ENCODE assay signal across 9 mouse cellular contexts in genomic region chr7:139369501-139370088, GRCm38 (mm10). TPM values are rescaled to one million over a fixed set of nuclear protein-coding genes. Genes with fewer than 3 reads are reported as not detected.
DNase-seq lines count a peak whose midpoint lies in the region; ATAC-seq and TF ChIP-seq lines count a peak whose summit lies in the region.
"Had no signal": no experiment of that assay in that cellular context is flagged by ENCODE, and none has a peak within 500 bp of the region (broad histone marks: within the 10 kb centered on the region; RNA-seq: fewer than 3 reads in every experiment).

No protein-coding gene starts in this region.

- no peak for TF ChIP-seq CTCF in stomach, postnatal 0 days (IDR thresholded peaks at IDR 0.05; ENCODE audit: low read depth)

- no peak overlapping the region; the same call in 1 of the 2 replicates for H3K9ac ChIP-seq in lung, embryonic 16.5 days (ENCODE audit: low read length)
- no peak overlapping the region for H3K9ac ChIP-seq in heart, embryonic 15.5 days
- H3K9ac ChIP-seq in kidney, embryonic 16.5 days (replicated peaks; ENCODE audit: low read length), result no peak overlapping the region
- no peak overlapping the region for H3K9ac ChIP-seq in stomach, postnatal 0 days (ENCODE audit: low read length)
- H3K9ac ChIP-seq: forebrain, embryonic 13.5 days had no signal

- H3K9me3 ChIP-seq in lung, embryonic 16.5 days (ENCODE audit: control insufficient read depth, low read length), result no peaks in the 10 kb centered on the region
- no peaks in the 10 kb centered on the region for H3K9me3 ChIP-seq in heart, embryonic 15.5 days (replicated peaks)
- no peaks in the 10 kb centered on the region for H3K9me3 ChIP-seq in kidney, embryonic 16.5 days (ENCODE audit: low read length)
- H3K9me3 ChIP-seq in stomach, postnatal 0 days (ENCODE audit: control insufficient read depth, low read length), result no peaks in the 10 kb centered on the region
- H3K9me3 ChIP-seq: forebrain, embryonic 13.5 days had no signal

- H3K4me2 ChIP-seq in lung, embryonic 16.5 days (ENCODE audit: low read depth, low read length), result no peak overlapping the region
- no peak overlapping the region for H3K4me2 ChIP-seq in heart, embryonic 15.5 days
- no peak overlapping the region for H3K4me2 ChIP-seq in kidney, embryonic 16.5 days (replicated peaks; ENCODE audit: low read depth, low read length)
- no peak overlapping the region for H3K4me2 ChIP-seq in stomach, postnatal 0 days (replicated peaks; ENCODE audit: low read depth)
- H3K4me2 ChIP-seq: forebrain, embryonic 13.5 days had no signal

- no peak for ATAC-seq in lung, embryonic 16.5 days (ENCODE audit: low read depth)
- no peak for ATAC-seq in heart, embryonic 15.5 days (replicated peaks; ENCODE audit: insufficient number of reproducible peaks, insufficient read depth, low FRiP score, low read depth)
- ATAC-seq in kidney, embryonic 16.5 days (ENCODE audit: low FRiP score, low TSS enrichment), result no peak
- ATAC-seq in stomach, postnatal 0 days (ENCODE audit: low FRiP score, low TSS enrichment), result no peak
- ATAC-seq: forebrain, embryonic 13.5 days had no signal

- H3K36me3 ChIP-seq in lung, embryonic 16.5 days (ENCODE audit: control insufficient read depth, insufficient read depth, low read length), result no peaks in the 10 kb centered on the region
- no peaks in the 10 kb centered on the region for H3K36me3 ChIP-seq in heart, embryonic 15.5 days
- no peaks in the 10 kb centered on the region for H3K36me3 ChIP-seq in kidney, embryonic 16.5 days (ENCODE audit: insufficient read depth, low read length)
- no peaks in the 10 kb centered on the region for H3K36me3 ChIP-seq in stomach, postnatal 0 days (ENCODE audit: control insufficient read depth, insufficient read depth, low read length)

- H3K27me3 ChIP-seq in lung, embryonic 16.5 days (ENCODE audit: control insufficient read depth, insufficient read depth, low read depth, low read length), result no peaks in the 10 kb centered on the region
- no peaks in the 10 kb centered on the region for H3K27me3 ChIP-seq in heart, embryonic 15.5 days
- no peaks in the 10 kb centered on the region for H3K27me3 ChIP-seq in kidney, embryonic 16.5 days (ENCODE audit: insufficient read depth, low read length)
- H3K27me3 ChIP-seq in stomach, postnatal 0 days (ENCODE audit: control insufficient read depth, insufficient read depth, low read length), result no peaks in the 10 kb centered on the region

- peak overlapping the region; percentile 91 for H3K27ac ChIP-seq in lung, embryonic 16.5 days (ENCODE audit: low read length)
- peak overlapping the region; percentile 94 for H3K27ac ChIP-seq in heart, embryonic 15.5 days
- H3K27ac ChIP-seq in kidney, embryonic 16.5 days (ENCODE audit: low read length), result peak overlapping the region; percentile 83; the same call in 1 of the 2 replicates
- peak overlapping the region; percentile 89 for H3K27ac ChIP-seq in stomach, postnatal 0 days (replicated peaks)

- DNase-seq in lung, postnatal 4 days, result no peak
- DNase-seq in stomach, postnatal 0 days (ENCODE audit: low spot score), result no peak
- DNase-seq in layer of hippocampus, adult 18-20 months (ENCODE audit: low spot score in 2 of 2), result no peak
- no peak for DNase-seq in cerebellum, postnatal 10 days
- DNase-seq: right cerebral cortex, postnatal 14 days had no signal

- no peak for TF ChIP-seq EP300 in stomach, postnatal 0 days (optimal IDR thresholded peaks at IDR 0.05)

- 70% methylated on average over 6 of the region's 6 CpGs for WGBS in lung, embryonic 16.5 days
- WGBS in heart, embryonic 15.5 days, result 56% methylated on average over 6 of the region's 6 CpGs
- 81% methylated on average over 6 of the region's 6 CpGs for WGBS in kidney, embryonic 16.5 days
- 85% methylated on average over 6 of the region's 6 CpGs for WGBS in stomach, postnatal 0 days

- peaks cover 48% of the 10 kb centered on the region for H3K4me1 ChIP-seq in lung, embryonic 16.5 days (replicated peaks; ENCODE audit: control insufficient read depth, insufficient read depth, low read length)
- H3K4me1 ChIP-seq in heart, embryonic 15.5 days (replicated peaks), result peaks cover 61% of the 10 kb centered on the region
- peaks cover 24% of the 10 kb centered on the region for H3K4me1 ChIP-seq in kidney, embryonic 16.5 days (ENCODE audit: insufficient read depth, low read length)
- peaks cover 26% of the 10 kb centered on the region for H3K4me1 ChIP-seq in stomach, postnatal 0 days (replicated peaks; ENCODE audit: control insufficient read depth, insufficient read depth)

- H3K4me3 ChIP-seq in lung, embryonic 16.5 days (ENCODE audit: low read length), result no peak overlapping the region
- no peak overlapping the region for H3K4me3 ChIP-seq in heart, embryonic 15.5 days
- H3K4me3 ChIP-seq in kidney, embryonic 16.5 days (ENCODE audit: low read length), result no peak overlapping the region
- H3K4me3 ChIP-seq in stomach, postnatal 0 days (ENCODE audit: low read depth, low read length), result no peak overlapping the region
- H3K4me3 ChIP-seq: forebrain, embryonic 13.5 days had no signal

RNA-seq across cellular contexts. Expression of gene Inpp5a, which starts 19.3 kb away (rescaled TPM):
- 26.8 and 28.8 TPM in 2 replicates for polyA plus RNA-seq in lung, embryonic 16.5 days (2015; fragmentation: Nextera tagmentation; extraction: Ambion mirVana)
- 53.4 and 58.4 TPM in 2 replicates for polyA plus RNA-seq in heart, embryonic 15.5 days (2015; fragmentation: Nextera tagmentation; extraction: Ambion mirVana)
- 16.0 and 17.7 TPM in 2 replicates for polyA plus RNA-seq in kidney, embryonic 16.5 days (2015; fragmentation: Nextera tagmentation; extraction: Ambion mirVana)
- polyA plus RNA-seq in stomach, postnatal 0 days (2015; fragmentation: Nextera tagmentation; extraction: Ambion mirVana), result 25.4 and 27.6 TPM in 2 replicates
- 10 to 100 TPM; 45.5 to 46.1 TPM for total RNA-seq in layer of hippocampus, adult 18-20 months (2021)
